Mouse (Mus musculus): ENCODE measurements at regions not wholly inside any gene's neighbourhood (a gene's known extent, or its start where the extent isn't known, plus 50 kb on each side); places are given as distances from the start of the nearest gene placed in this dataset.
"Not testable (repeated sequence)": the region's sequence is repeated elsewhere in the genome, so short reads cannot be mapped to it uniquely, and the experiment has no call there.

DNA sequence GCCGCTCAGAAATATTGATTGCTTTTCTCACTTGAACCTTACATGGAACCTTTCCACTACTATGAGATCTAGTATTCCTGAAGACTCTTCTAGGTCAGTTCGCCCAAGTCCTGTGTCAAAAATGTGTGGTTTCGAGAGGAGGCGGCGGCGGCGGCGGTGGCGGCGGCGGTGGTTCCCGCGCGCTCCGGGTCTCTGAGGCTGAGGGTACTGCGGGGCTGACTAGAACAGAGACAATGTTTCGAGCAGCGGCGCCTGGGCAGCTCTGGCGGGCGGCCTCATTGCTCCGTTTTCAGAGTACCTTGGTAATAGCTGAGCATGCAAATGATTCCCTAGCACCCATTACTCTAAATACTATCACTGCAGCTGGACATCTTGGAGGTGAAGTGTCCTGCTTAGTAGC is 957.0 kb upstream of the Gm597 start:
- DNase-seq (ENCODE audit: low spot score in 2 of 2) = not testable (repeated sequence)

DNA sequence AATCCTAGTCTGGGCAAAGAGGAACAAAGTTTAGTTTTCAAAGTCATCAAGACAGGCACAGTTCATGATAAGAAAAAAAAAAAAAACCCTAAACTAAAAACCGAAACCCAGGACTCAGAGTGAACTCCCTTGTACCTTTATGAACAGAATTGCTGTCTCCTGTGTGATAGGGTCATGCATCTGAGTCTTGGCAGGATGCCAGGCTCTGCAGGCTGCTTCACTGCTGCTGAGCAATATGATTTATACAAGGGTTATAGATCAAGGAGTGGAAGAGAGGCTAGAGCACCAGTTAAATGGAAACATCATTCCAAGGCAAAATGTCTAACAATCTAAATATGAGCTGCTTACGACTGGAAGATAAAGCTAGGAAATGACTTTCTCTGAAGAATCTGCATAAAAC is 951.9 kb upstream of the Gm597 start:
- peak in 1 of 2 experiments; percentile 7 for DNase-seq (ENCODE audit: low spot score in 2 of 2)
